Mouse (Mus musculus): ENCODE results near the gene Nras.

GRCm38 (mm10) chr3:103040285-103040684 lies 17.8 kb upstream of the Nras start:
- TF ChIP-seq POLR2A (IDR thresholded peaks at IDR 0.05; ENCODE audit: insufficient read length, low read depth), result no peak
- TF ChIP-seq E2F4 (IDR thresholded peaks at IDR 0.05; ENCODE audit: insufficient read depth), result no peak
- no peak for TF ChIP-seq REST (IDR thresholded peaks at IDR 0.05; ENCODE audit: insufficient read depth, insufficient read length)
- TF ChIP-seq MAX (IDR thresholded peaks at IDR 0.05; ENCODE audit: low read depth), result no peak
- TF ChIP-seq SRF (IDR thresholded peaks at IDR 0.05; ENCODE audit: control insufficient read depth, insufficient read length, low read depth), result no peak
- no peak for TF ChIP-seq MYOG (IDR thresholded peaks at IDR 0.05; ENCODE audit: control insufficient read depth in 1 of 3, insufficient read depth in 1 of 3, insufficient read length in 2 of 3, low read depth in 2 of 3)
- no peak for TF ChIP-seq POLR2AphosphoS2 (IDR thresholded peaks at IDR 0.05; ENCODE audit: insufficient read length, low read depth)
- no peak for TF ChIP-seq MYOD1 (IDR thresholded peaks at IDR 0.05; ENCODE audit: control insufficient read depth in 1 of 3, insufficient read length in 2 of 3, low read depth in 2 of 3)
